Comparison of ENCODE assay signal across 8 mouse cellular contexts in genomic region chr6:40235793-40236470, GRCm38 (mm10).
DNase-seq lines count a peak whose midpoint lies in the region; ATAC-seq and TF ChIP-seq lines count a peak whose summit lies in the region.

No protein-coding gene starts in this region.

- no peaks in the 10 kb centered on the region for H3K27me3 ChIP-seq in kidney, embryonic 15.5 days
- H3K27me3 ChIP-seq in forebrain, embryonic 11.5 days (ENCODE audit: control insufficient read depth, insufficient read depth, low read length): no peaks in the 10 kb centered on the region
- H3K27me3 ChIP-seq in hindbrain, embryonic 15.5 days: no peaks in the 10 kb centered on the region
- no peaks in the 10 kb centered on the region for H3K27me3 ChIP-seq in neural tube, embryonic 11.5 days (ENCODE audit: control insufficient read depth, insufficient read depth, low read length)

- TF ChIP-seq CTCF in bone marrow macrophage, adult 2 months (IDR thresholded peaks at IDR 0.05; ENCODE audit: low read depth, low read length): peak; percentile 90

- H3K4me2 ChIP-seq in kidney, embryonic 15.5 days: no peak overlapping the region
- H3K4me2 ChIP-seq in forebrain, embryonic 11.5 days (ENCODE audit: low read depth, low read length, severe bottlenecking): no peak overlapping the region
- H3K4me2 ChIP-seq in hindbrain, embryonic 15.5 days: no peak overlapping the region
- H3K4me2 ChIP-seq in neural tube, embryonic 11.5 days (ENCODE audit: low read depth): no peak overlapping the region

- no peak; the same call in 1 of the 2 replicates for ATAC-seq in kidney, embryonic 15.5 days (replicated peaks; ENCODE audit: low FRiP score)
- ATAC-seq in forebrain, embryonic 11.5 days (replicated peaks; ENCODE audit: low FRiP score): no peak
- ATAC-seq in hindbrain, embryonic 15.5 days (ENCODE audit: low FRiP score, low read depth): peak; percentile 19; the same call in 1 of the 2 replicates
- ATAC-seq in neural tube, embryonic 11.5 days (ENCODE audit: insufficient read depth, low FRiP score, low TSS enrichment): no peak; the same call in 1 of the 2 replicates

- intact Hi-C loops in left cerebral cortex, postnatal 14 days (cut with DNase I): loop anchor here (5.0 to 10.0 kb wide), 4 partner anchors 66 to 364 kb away; partner anchors contain the start of gene Tmem178b

- no peaks in the 10 kb centered on the region for H3K9me3 ChIP-seq in kidney, embryonic 15.5 days (replicated peaks)
- H3K9me3 ChIP-seq in forebrain, embryonic 11.5 days (ENCODE audit: control insufficient read depth, low read length): no peaks in the 10 kb centered on the region
- H3K9me3 ChIP-seq in hindbrain, embryonic 15.5 days: no peaks in the 10 kb centered on the region
- H3K9me3 ChIP-seq in neural tube, embryonic 11.5 days (ENCODE audit: control insufficient read depth, low read length): no peaks in the 10 kb centered on the region

- WGBS in kidney, embryonic 15.5 days: 40% methylated on average over 10 of the region's 10 CpGs
- WGBS in forebrain, embryonic 11.5 days: 46% methylated on average over 10 of the region's 10 CpGs
- WGBS in hindbrain, embryonic 15.5 days: 46% methylated on average over 10 of the region's 10 CpGs
- 47% methylated on average over 10 of the region's 10 CpGs for WGBS in neural tube, embryonic 11.5 days

- DNase-seq in kidney, adult 18-20 months: peak; percentile 84
- DNase-seq in forebrain, embryonic 11.5 days (ENCODE audit: low spot score): peak; percentile 88
- peak; percentile 84 to 88 for DNase-seq in left cerebral cortex, postnatal 14 days (ENCODE audit: low spot score in 2 of 2)
- DNase-seq in neural tube, embryonic 11.5 days (ENCODE audit: low spot score): peak; percentile 79
- peak; percentile 9 to 15 for DNase-seq in thymus, adult 18-20 months

- H3K36me3 ChIP-seq in kidney, embryonic 15.5 days: no peaks in the 10 kb centered on the region
- H3K36me3 ChIP-seq in forebrain, embryonic 11.5 days (ENCODE audit: control insufficient read depth, insufficient read depth, low read length): no peaks in the 10 kb centered on the region
- no peaks in the 10 kb centered on the region for H3K36me3 ChIP-seq in hindbrain, embryonic 15.5 days
- H3K36me3 ChIP-seq in neural tube, embryonic 11.5 days (ENCODE audit: control insufficient read depth, insufficient read depth, low read length): no peaks in the 10 kb centered on the region

- no peaks in the 10 kb centered on the region for H3K4me1 ChIP-seq in kidney, embryonic 15.5 days
- no peaks in the 10 kb centered on the region for H3K4me1 ChIP-seq in bone marrow macrophage, adult 2 months (ENCODE audit: control insufficient read depth, insufficient read depth, low read length)
- H3K4me1 ChIP-seq in forebrain, embryonic 11.5 days (replicated peaks; ENCODE audit: control insufficient read depth, insufficient read depth, low read length): no peaks in the 10 kb centered on the region
- peaks cover 6% of the 10 kb centered on the region for H3K4me1 ChIP-seq in hindbrain, embryonic 15.5 days (replicated peaks)
- no peaks in the 10 kb centered on the region for H3K4me1 ChIP-seq in neural tube, embryonic 11.5 days (ENCODE audit: control insufficient read depth, insufficient read depth, low read length)

- no peak for TF ChIP-seq POLR2A in bone marrow macrophage, adult 2 months (IDR thresholded peaks at IDR 0.05; ENCODE audit: borderline replicate concordance, low read depth, low read length)

- no peak overlapping the region for H3K9ac ChIP-seq in kidney, embryonic 15.5 days
- no peak overlapping the region for H3K9ac ChIP-seq in forebrain, embryonic 11.5 days (ENCODE audit: low read length)
- H3K9ac ChIP-seq in hindbrain, embryonic 15.5 days: no peak overlapping the region
- no peak overlapping the region for H3K9ac ChIP-seq in neural tube, embryonic 11.5 days (ENCODE audit: low read length)

- no peak overlapping the region for H3K4me3 ChIP-seq in kidney, embryonic 15.5 days (replicated peaks)
- H3K4me3 ChIP-seq in bone marrow macrophage, adult 2 months (ENCODE audit: insufficient read depth, low read length): no peak overlapping the region
- no peak overlapping the region for H3K4me3 ChIP-seq in forebrain, embryonic 11.5 days (ENCODE audit: low read depth, low read length)
- H3K4me3 ChIP-seq in hindbrain, embryonic 15.5 days: no peak overlapping the region
- H3K4me3 ChIP-seq in neural tube, embryonic 11.5 days (ENCODE audit: low read depth, low read length): no peak overlapping the region

- H3K27ac ChIP-seq in kidney, embryonic 15.5 days: no peak overlapping the region
- no peak overlapping the region for H3K27ac ChIP-seq in bone marrow macrophage, adult 2 months (ENCODE audit: insufficient read depth, low read depth, low read length)
- H3K27ac ChIP-seq in forebrain, embryonic 11.5 days (ENCODE audit: low read depth, low read length): no peak overlapping the region
- H3K27ac ChIP-seq in hindbrain, embryonic 15.5 days (replicated peaks): no peak overlapping the region
- no peak overlapping the region for H3K27ac ChIP-seq in neural tube, embryonic 11.5 days (ENCODE audit: low read depth, low read length)

Comparison
In these comparisons a context has a peak if more than half of its experiments do, and no peak if none do; other contexts are left out.
1. DNase-seq: peak in every context shown above with its lines; median percentile 88 in forebrain, embryonic 11.5 days; 86 in left cerebral cortex, postnatal 14 days; 84 in kidney, adult 18-20 months; 79 in neural tube, embryonic 11.5 days; 12 in thymus, adult 18-20 months.